Mouse (Mus musculus) forebrain, embryonic 16.5 days (tissue): Measurements from ENCODE around the gene Dennd1b. TPM values are rescaled to one million over a fixed set of nuclear protein-coding genes. Genes with fewer than 3 reads are reported as not detected.

ENCODE experiments used
- ATAC-seq: fragments of 200-750 bp; cut with Nextera tagmentation; 2 replicates; pipeline ENCODE4 v1.8.0; 2017; ENCODE audit warnings: mild to moderate bottlenecking, moderate library complexity
- H3K27ac ChIP-seq: fragments of 300-500 bp; sonication (generic); 2 replicates; pipeline ENCODE4 v1.5.1; 2014; ENCODE audit warnings: low read length, control low read depth
- H3K27me3 ChIP-seq: fragments of 300-500 bp; sonication (generic); replicated peaks from 2 replicates; pipeline ENCODE4 v1.6.1; 2014; ENCODE audit warnings: low read length; ENCODE audit not compliant: control insufficient read depth, insufficient read depth
- H3K36me3 ChIP-seq: fragments of 300-500 bp; sonication (generic); 2 replicates; pipeline ENCODE4 v1.6.1; 2014; ENCODE audit not compliant: control insufficient read depth, insufficient read depth
- H3K4me1 ChIP-seq: fragments of 300-500 bp; sonication (generic); replicated peaks from 2 replicates; pipeline ENCODE4 v1.6.1; 2014; ENCODE audit warnings: low read length; ENCODE audit not compliant: control insufficient read depth, insufficient read depth
- H3K4me2 ChIP-seq: fragments of 300-500 bp; sonication (generic); 2 replicates; pipeline ENCODE4 v1.6.1; 2014; ENCODE audit warnings: mild to moderate bottlenecking, low read length, control low read depth
- H3K4me3 ChIP-seq: fragments of 300-500 bp; sonication (generic); replicated peaks from 2 replicates; pipeline ENCODE4 v1.5.1; 2014; ENCODE audit warnings: mild to moderate bottlenecking, low read length, control low read depth
- H3K9ac ChIP-seq: fragments of 300-500 bp; sonication (generic); replicated peaks from 2 replicates; pipeline ENCODE4 v1.6.1; 2014; ENCODE audit warnings: low read depth, low read length, control low read depth
- H3K9me3 ChIP-seq: fragments of 300-500 bp; sonication (generic); 2 replicates; pipeline ENCODE4 v1.6.1; 2016; ENCODE audit warnings: low read length; ENCODE audit not compliant: control insufficient read depth
- WGBS: fragments of 180-500 bp; shearing (Covaris S2); extraction: QIAGEN DNeasy Blood & Tissue Kit; methylation state at CpG from one replicate; pipeline ENCODE4 v1.1.7; 2014; 5-methylcytosine and 5-hydroxymethylcytosine counted together
- polyA plus RNA-seq: library from polyadenylated mRNA; unstranded; fragments of >200 nt; fragmentation: Nextera tagmentation; extraction: Ambion mirVana; gene quantifications from 2 replicates; pipeline ENCODE4 v1.2.1, GENCODE M21; 2015

Gene Dennd1b
- polyA plus RNA-seq, 1 experiment from 2014 or later, result 9.3 TPM

DNA sequence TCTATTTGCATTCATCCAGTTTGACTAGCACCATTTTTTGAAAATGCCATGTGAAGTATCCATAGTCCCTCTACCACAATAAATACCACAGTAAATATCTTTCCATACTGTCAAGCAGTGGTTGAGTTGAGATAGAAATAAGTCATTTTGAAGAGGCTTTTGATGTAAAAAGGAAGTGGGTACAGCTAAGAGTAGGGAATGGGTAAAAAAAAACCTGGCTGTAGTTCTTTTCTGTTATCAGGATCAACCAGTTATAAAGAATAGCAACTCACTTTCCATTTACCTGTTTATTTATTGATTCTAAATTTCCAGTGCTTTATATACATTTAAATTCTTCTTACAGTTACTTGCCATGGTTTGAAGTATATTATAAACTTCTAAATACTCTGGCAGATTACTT lies 89.8 kb downstream of the Dennd1b start:
- peaks cover 8% of the 10 kb centered on the region for H3K4me1 ChIP-seq
- H3K4me2 ChIP-seq, result no peak overlapping the region
- H3K4me3 ChIP-seq, result no peak overlapping the region
- no peaks in the 10 kb centered on the region for H3K27me3 ChIP-seq
- no peaks in the 10 kb centered on the region for H3K9me3 ChIP-seq
- H3K9ac ChIP-seq, result no peak overlapping the region
- H3K27ac ChIP-seq, result no peak overlapping the region
- no peak for ATAC-seq
- no peaks in the 10 kb centered on the region for H3K36me3 ChIP-seq

DNA sequence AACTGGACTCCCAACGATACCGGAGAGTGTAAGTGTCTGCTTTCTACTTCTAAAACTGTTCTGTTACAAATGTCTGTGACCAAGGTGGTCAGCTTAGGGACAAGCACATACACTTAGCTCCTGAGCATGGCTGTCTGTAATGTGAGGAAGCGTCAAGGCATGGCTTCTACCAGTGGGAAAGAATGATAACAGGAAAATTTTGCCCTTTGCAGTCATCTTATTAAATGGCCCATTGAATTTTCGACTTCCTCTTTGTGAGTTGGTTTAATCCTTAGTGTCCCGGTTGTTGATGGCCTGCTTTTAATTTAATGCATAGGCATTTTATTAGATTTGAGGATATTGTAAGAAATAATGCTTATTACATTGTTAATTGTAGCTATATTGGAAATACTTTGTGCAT lies 97.1 kb downstream of the Dennd1b start:
- WGBS, result 93% methylated on average over 5 of the region's 5 CpGs
- H3K9ac ChIP-seq, result no peak overlapping the region
- H3K4me3 ChIP-seq, result no peak overlapping the region
- no peaks in the 10 kb centered on the region for H3K9me3 ChIP-seq
- no peak overlapping the region for H3K4me2 ChIP-seq
- 0 out of 2 replicates have a peak, but pooled peaks cover 2% of the 10 kb centered on the region for H3K36me3 ChIP-seq
- H3K4me1 ChIP-seq, result no peaks in the 10 kb centered on the region
- ATAC-seq, result no peak
- H3K27ac ChIP-seq, result no peak overlapping the region
- H3K27me3 ChIP-seq, result no peaks in the 10 kb centered on the region

DNA sequence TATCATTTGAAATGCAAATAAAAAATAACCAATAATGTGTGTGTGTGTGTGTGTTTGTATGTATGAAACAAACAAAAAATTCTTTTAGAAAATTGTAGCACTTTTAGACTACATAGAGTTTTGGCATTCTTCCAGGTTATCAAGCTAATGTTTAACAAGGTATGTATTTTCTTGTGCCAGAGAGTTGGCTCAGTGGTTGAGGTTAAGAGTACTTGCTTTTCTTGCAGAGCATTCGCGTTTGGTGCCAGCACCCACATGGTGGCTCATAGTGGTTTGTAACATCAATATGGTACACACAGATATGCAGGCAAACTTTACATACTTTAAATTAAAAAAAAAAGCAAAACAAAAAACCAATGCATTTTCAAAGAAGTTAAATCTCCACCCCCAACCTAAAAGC lies 101.5 kb downstream of the Dennd1b start:
- H3K4me1 ChIP-seq, result no peaks in the 10 kb centered on the region
- no peak overlapping the region for H3K4me3 ChIP-seq
- 0 out of 2 replicates have a peak, but pooled peaks cover 2% of the 10 kb centered on the region for H3K36me3 ChIP-seq
- no peak overlapping the region for H3K9ac ChIP-seq
- WGBS, result 86% methylated on average over 2 of the region's 2 CpGs
- H3K9me3 ChIP-seq, result no peaks in the 10 kb centered on the region
- H3K4me2 ChIP-seq, result no peak overlapping the region
- ATAC-seq, result no peak
- H3K27me3 ChIP-seq, result no peaks in the 10 kb centered on the region
- no peak overlapping the region for H3K27ac ChIP-seq

DNA sequence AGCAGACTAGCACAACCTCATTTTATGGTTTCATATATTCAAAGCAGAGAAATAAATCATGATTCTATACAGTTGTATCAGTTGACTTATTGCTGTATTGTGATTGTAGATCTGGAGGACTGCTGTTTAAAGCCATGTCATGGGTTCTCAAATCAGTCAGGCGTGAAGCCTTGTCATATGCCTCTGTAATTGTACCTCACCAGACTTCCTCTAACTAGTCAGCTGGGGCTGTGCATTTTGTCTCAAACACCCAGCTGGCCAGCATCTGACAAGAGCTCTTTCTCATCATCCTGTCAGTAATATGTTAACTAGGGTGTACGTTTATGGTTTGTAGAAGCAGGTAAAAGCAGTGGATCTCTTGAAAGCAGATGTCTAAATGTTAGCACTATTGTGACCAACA lies 104.0 kb downstream of the Dennd1b start:
- no peaks in the 10 kb centered on the region for H3K9me3 ChIP-seq
- ATAC-seq, result no peak
- no peak overlapping the region for H3K4me2 ChIP-seq
- H3K27ac ChIP-seq, result no peak overlapping the region
- H3K4me3 ChIP-seq, result no peak overlapping the region
- no peaks in the 10 kb centered on the region for H3K4me1 ChIP-seq
- H3K36me3 ChIP-seq, result 0 out of 2 replicates have a peak, but pooled peaks cover 2% of the 10 kb centered on the region
- no peak overlapping the region for H3K9ac ChIP-seq
- H3K27me3 ChIP-seq, result no peaks in the 10 kb centered on the region
- 56% methylated on average over 2 of the region's 2 CpGs for WGBS

DNA sequence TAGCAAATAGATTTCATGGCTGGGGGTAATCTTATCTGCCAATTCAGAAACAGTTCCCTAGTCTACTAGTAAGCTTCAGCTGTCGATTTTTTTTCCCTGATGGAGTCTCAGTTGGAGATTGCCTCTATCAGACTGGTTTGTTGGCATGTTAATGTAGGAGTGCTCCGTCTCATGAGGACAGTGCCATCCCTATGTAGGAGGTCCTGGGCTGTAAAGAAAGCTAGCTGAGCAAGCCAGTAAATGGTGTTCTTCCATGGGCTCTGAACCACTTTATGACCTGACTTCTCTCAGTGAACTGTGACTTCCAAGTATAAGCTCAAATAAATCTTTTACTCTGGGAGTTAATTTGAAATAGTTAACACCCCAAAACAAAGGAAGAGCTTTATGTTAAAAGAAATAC lies 107.8 kb downstream of the Dennd1b start:
- no peaks in the 10 kb centered on the region for H3K9me3 ChIP-seq
- WGBS, result 67% methylated on average over 2 of the region's 2 CpGs
- H3K4me1 ChIP-seq, result no peaks in the 10 kb centered on the region
- no peaks in the 10 kb centered on the region for H3K36me3 ChIP-seq
- H3K4me3 ChIP-seq, result no peak overlapping the region
- H3K27ac ChIP-seq, result no peak overlapping the region
- H3K9ac ChIP-seq, result no peak overlapping the region
- H3K4me2 ChIP-seq, result no peak overlapping the region
- no peaks in the 10 kb centered on the region for H3K27me3 ChIP-seq
- ATAC-seq, result no peak

DNA sequence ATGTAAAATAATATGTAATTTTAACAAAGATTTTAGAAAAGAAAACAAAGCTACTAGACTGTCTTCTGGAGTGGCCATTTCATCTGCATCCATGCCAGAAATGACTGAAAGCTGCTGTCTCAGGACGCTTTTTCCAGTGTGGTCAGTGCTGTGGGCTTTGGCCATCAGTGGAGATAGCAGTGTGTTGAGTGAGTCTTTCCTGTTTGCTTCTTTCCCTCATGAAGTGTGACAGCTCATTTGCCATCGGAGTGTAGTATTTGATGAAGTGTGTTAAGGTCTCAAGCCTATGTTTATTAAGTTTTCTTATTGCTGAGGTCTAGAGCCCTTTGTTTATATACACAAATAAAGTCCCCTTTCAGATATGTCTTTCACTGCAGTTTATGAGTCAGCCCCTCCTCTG lies 112.4 kb downstream of the Dennd1b start:
- H3K4me3 ChIP-seq, result no peak overlapping the region
- ATAC-seq, result no peak
- no peaks in the 10 kb centered on the region for H3K27me3 ChIP-seq
- H3K27ac ChIP-seq, result no peak overlapping the region
- 97% methylated on average over 2 of the region's 2 CpGs for WGBS
- H3K4me2 ChIP-seq, result no peak overlapping the region
- no peaks in the 10 kb centered on the region for H3K36me3 ChIP-seq
- no peaks in the 10 kb centered on the region for H3K9me3 ChIP-seq
- H3K9ac ChIP-seq, result no peak overlapping the region
- H3K4me1 ChIP-seq, result peaks cover 10% of the 10 kb centered on the region

DNA sequence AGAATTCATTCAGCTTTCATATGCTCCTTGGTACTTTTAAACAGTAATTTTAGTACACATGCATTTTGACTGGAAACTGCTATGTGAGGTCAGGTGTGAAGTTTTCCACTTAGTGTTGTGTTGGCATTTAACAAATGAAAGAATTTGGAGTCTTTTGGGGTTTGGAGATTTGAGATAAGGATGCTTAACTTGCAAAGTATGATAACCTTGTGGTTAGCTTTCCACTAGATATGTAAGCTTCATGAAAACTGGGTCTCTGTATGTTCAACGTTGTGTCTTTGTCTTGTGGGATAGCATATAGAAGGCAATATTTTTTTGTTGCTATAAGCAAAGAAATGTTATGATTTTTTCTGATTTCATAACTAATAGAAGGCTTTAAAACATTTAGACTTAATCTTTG lies 114.8 kb downstream of the Dennd1b start:
- WGBS, result 94% methylated on average over 1 of the region's 1 CpGs
- Histone ChIP-seq H3K4me3 (no peak overlapping the region), H3K4me1 (peaks cover 15% of the 10 kb centered on the region), H3K36me3 (no peaks in the 10 kb centered on the region), H3K9me3 (no peaks in the 10 kb centered on the region), H3K27ac (no peak overlapping the region), H3K27me3 (no peaks in the 10 kb centered on the region), H3K4me2 (no peak overlapping the region), H3K9ac (no peak overlapping the region)
- ATAC-seq, result no peak

DNA sequence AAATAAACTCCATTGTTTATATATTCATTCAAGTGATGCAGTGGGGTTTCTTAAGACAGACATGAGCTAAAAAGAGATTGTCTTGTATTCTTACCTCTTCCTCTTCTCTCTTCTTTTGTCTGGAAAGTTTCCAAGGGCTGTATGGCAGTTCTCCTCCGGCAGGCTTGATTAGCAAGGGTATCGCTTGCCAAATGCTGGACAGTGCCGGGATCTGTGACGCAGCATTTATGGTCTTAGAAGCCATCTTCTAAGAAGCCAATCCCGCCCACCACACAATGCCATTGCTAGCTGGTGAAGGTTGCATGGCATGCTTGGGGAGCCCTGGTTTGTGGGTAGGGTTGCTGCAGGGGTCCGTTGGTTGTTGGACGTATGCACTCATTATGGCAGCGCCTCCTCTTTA lies 115.8 kb downstream of the Dennd1b start:
- no peaks in the 10 kb centered on the region for H3K36me3 ChIP-seq
- no peak overlapping the region for H3K4me2 ChIP-seq
- H3K27ac ChIP-seq, result no peak overlapping the region
- H3K9ac ChIP-seq, result no peak overlapping the region
- peaks cover 15% of the 10 kb centered on the region for H3K4me1 ChIP-seq
- peak; percentile 29; the same call in 1 of the 2 replicates for ATAC-seq
- no peak overlapping the region for H3K4me3 ChIP-seq
- H3K27me3 ChIP-seq, result no peaks in the 10 kb centered on the region
- H3K9me3 ChIP-seq, result no peaks in the 10 kb centered on the region
- 46% methylated on average over 8 of the region's 8 CpGs for WGBS

DNA sequence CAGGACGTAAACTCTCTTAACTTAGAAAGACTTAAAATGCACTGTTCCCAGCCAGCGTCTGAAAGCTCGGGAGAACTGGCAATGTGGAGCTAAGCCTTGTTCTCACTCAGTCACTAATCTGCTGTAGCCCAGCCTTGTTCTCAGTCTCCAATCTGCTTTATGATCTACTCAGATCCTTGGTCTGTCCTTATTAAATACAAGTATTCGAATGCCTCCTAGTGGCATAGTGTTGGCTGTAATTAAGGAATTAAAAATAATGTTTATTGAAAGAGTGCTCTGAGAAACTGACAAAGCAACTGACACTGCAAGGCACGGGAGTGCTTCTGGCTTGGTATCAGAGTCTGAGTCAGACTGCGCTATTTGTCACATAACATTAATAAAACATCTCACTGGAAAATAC lies 116.3 kb downstream of the Dennd1b start:
- Histone ChIP-seq H3K27ac (no peak overlapping the region), H3K9me3 (no peaks in the 10 kb centered on the region), H3K9ac (no peak overlapping the region), H3K27me3 (no peaks in the 10 kb centered on the region), H3K36me3 (no peaks in the 10 kb centered on the region), H3K4me1 (peaks cover 15% of the 10 kb centered on the region), H3K4me3 (no peak overlapping the region), H3K4me2 (no peak overlapping the region)
- ATAC-seq, result peak; percentile 87
- WGBS, result 19% methylated on average over 6 of the region's 6 CpGs
